Mouse (Mus musculus): Measurements from ENCODE around the gene Dcaf6. TPM values are rescaled to one million over a fixed set of nuclear protein-coding genes. Genes with fewer than 3 reads are reported as not detected.

Gene Dcaf6
- polyA plus RNA-seq, 1 experiment: 10.4 TPM

DNA sequence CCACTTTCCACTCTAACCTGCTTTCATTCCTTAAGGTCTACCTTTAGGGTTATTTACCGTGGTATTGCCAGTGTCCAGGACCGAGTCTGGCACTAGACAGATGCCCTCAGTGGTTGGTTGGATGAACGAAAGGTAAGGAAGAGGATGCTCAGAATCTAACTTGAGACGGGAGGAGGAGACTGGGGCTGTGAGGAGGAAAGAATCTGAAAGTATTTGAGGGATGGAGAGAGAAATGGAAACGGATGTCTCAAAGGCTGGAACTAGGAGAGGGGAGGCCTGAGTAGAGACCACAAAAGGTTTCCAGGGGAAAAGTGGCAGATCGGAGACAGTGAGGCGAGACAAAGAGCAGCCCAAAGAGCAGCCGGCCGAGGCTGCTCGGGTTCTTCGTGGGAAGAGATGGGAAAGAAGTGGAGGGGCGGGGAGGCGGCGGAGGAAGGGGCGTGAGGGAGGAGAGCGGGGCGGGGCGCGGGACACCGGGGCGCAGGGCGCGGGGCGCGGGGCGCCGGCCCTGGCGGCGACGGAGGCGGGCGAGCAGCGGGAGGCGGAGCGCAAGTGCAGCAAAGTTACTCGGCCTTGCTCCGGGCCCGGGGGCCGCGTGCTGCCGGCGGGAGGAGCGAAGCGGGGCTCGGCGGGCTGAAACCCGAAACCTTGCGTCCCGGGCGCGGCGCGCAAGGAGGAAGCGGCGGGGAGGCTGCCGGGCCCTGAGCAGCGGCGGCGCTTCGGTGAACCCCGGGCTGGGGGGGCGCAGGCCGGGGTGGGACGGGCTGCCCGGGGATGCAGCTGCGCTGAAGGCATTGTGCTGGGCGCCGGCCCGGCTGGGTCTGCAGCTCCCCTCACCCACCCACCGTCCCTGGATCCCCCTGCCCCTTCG is 178.7 kb downstream of the Dcaf6 start:
- H3K4me1 ChIP-seq (ENCODE audit: control insufficient read depth, insufficient read depth, insufficient read length): peaks cover 2% of the 10 kb centered on the region; the same call in 1 of the 2 replicates
- peaks cover 14% of the 10 kb centered on the region for H3K27me3 ChIP-seq (ENCODE audit: control insufficient read depth, insufficient read depth, low read length)
- H3K4me3 ChIP-seq (ENCODE audit: extremely low read depth, insufficient read depth, insufficient read length): peak overlapping the region; percentile 43
- no peak for TF ChIP-seq CTCF (IDR thresholded peaks at IDR 0.05; ENCODE audit: extremely low read depth, insufficient read depth, insufficient read length, insufficient replicate concordance)
- no peak for TF ChIP-seq POLR2A (IDR thresholded peaks at IDR 0.05; ENCODE audit: low read depth, low read length)
- DNase-seq (ENCODE audit: low read depth in 1 of 2, low spot score in 2 of 2): peak in 1 of 2 experiments; percentile 14
- 3% methylated on average over 61 of the region's 71 CpGs for WGBS
- no peaks in the 10 kb centered on the region for H3K36me3 ChIP-seq (ENCODE audit: control insufficient read depth, insufficient read depth, low read length)
- H3K27ac ChIP-seq (ENCODE audit: insufficient read depth, low read length): no peak overlapping the region

DNA sequence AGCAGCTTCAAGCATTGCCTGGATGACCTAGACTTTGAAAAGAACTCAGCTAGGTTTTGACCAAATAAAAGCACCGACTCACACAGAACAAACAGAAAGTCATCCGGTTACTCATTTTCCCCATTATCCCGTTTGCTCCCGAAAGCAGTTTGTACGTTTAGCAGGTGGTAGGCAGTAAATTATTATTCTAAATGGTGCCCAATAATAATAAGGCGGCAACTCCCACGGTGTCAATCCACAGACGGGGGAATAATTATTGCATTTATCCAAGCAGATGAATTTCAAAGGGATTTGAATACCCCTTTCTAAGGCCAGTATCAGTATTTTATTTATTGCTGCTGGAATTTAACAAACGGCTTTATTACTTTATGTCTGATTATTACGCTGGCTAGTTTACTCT is 179.5 kb downstream of the Dcaf6 start:
- no peak overlapping the region for H3K4me3 ChIP-seq (ENCODE audit: extremely low read depth, insufficient read depth, insufficient read length)
- no peaks in the 10 kb centered on the region for H3K36me3 ChIP-seq (ENCODE audit: control insufficient read depth, insufficient read depth, low read length)
- H3K27me3 ChIP-seq (ENCODE audit: control insufficient read depth, insufficient read depth, low read length): peaks cover 14% of the 10 kb centered on the region
- no peak overlapping the region for H3K27ac ChIP-seq (ENCODE audit: insufficient read depth, low read length)
- TF ChIP-seq POLR2A (IDR thresholded peaks at IDR 0.05; ENCODE audit: low read depth, low read length) (no peak), CTCF (IDR thresholded peaks at IDR 0.05; ENCODE audit: extremely low read depth, insufficient read depth, insufficient read length, insufficient replicate concordance) (no peak)
- H3K4me1 ChIP-seq (ENCODE audit: control insufficient read depth, insufficient read depth, insufficient read length): peaks cover 2% of the 10 kb centered on the region; the same call in 1 of the 2 replicates
- DNase-seq (ENCODE audit: low read depth in 1 of 2, low spot score in 2 of 2): no peak
- WGBS: 90% methylated on average over 10 of the region's 10 CpGs

Other genes starting within 250 kb of the Dcaf6 start
- gene Tiprl, start 223.5 kb downstream of the Dcaf6 start, polyA plus RNA-seq (2012; rRNA removed): 13.2 and 17.1 TPM in 2 replicates
- 0.78 and 1.2 TPM in 2 replicates for gene Gpr161, start 164.7 kb downstream of the Dcaf6 start, polyA plus RNA-seq (2012; rRNA removed)
- gene Mpc2, start 162 bp upstream of the Dcaf6 start, polyA plus RNA-seq (2012; rRNA removed): 21.6 and 28.6 TPM in 2 replicates
- 0.06 TPM in 1 of 2 replicates, not detected in the other for gene Adcy10, start 24.7 kb upstream of the Dcaf6 start, polyA plus RNA-seq (2012; rRNA removed)
- gene Mpzl1, start 174.1 kb upstream of the Dcaf6 start, polyA plus RNA-seq (2012; rRNA removed): 15.3 and 15.9 TPM in 2 replicates
- 68.3 and 73.9 TPM in 2 replicates for gene Rcsd1, start 249.3 kb upstream of the Dcaf6 start, polyA plus RNA-seq (2012; rRNA removed)

All from spleen, adult 2 months (tissue).